In the genomic region with DNA sequence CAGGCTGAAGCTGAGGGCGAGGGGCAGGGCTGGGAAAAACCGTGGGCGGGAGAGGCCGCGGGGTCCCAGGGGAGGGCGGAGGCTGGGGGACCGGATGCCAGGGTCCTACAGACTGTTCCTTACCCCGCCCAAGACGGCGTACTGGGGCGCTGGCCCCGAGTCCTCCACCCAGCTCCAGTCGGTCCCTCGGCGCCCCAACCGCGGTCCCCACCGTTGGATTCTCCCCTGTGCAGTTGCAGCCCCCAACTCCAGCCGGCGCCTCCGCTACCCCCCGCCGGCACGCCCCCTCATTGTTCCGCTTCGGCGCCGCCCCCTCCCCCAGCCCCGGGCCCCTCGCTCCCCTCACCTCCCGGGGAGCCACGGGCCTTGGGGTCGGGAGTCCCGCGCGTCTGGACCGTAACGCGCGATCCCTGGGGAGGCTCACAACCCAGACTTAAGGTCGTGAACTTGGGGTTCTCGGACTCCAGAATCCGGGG, we compare ENCODE assay signal across 7 mouse cellular contexts. TPM values are rescaled to one million over a fixed set of nuclear protein-coding genes. Genes with fewer than 3 reads are reported as not detected.
A peak's percentile ranks its signal among the peaks of the same experiment; 100 is the strongest.
DNase-seq lines count a peak whose midpoint lies in the region; ATAC-seq and TF ChIP-seq lines count a peak whose summit lies in the region.

No protein-coding gene starts in this region.

- no peak for TF ChIP-seq EP300 in heart, postnatal 0 days (IDR thresholded peaks at IDR 0.05; ENCODE audit: low read depth)

- no peak for ATAC-seq in embryonic facial prominence, embryonic 14.5 days (ENCODE audit: low read depth)
- no peak for ATAC-seq in heart, postnatal 0 days (ENCODE audit: insufficient read depth, low read depth)
- ATAC-seq in stomach, embryonic 14.5 days (ENCODE audit: insufficient number of reproducible peaks, insufficient read depth, low FRiP score, low read depth), result 0 out of 2 replicates have a peak, but pooled peaks have one; percentile 2

- H3K4me2 ChIP-seq in embryonic facial prominence, embryonic 14.5 days (ENCODE audit: low read depth, low read length), result peak overlapping the region; percentile 94
- H3K4me2 ChIP-seq in heart, postnatal 0 days (ENCODE audit: low read depth, low read length), result peak overlapping the region; percentile 85
- H3K4me2 ChIP-seq in stomach, embryonic 14.5 days (replicated peaks; ENCODE audit: low read depth, low read length), result peak overlapping the region; percentile 91

- WGBS in embryonic facial prominence, embryonic 14.5 days, result under 1% methylated on average over 23 of the region's 43 CpGs
- 0% methylated on average over 30 of the region's 43 CpGs for WGBS in heart, postnatal 0 days
- WGBS in midbrain, embryonic 10.5 days, result under 1% methylated on average over 43 of the region's 43 CpGs
- under 1% methylated on average over 38 of the region's 43 CpGs for WGBS in stomach, embryonic 14.5 days

- peaks cover 20% of the 10 kb centered on the region for H3K4me1 ChIP-seq in embryonic facial prominence, embryonic 14.5 days (ENCODE audit: control insufficient read depth, insufficient read depth, low read length)
- H3K4me1 ChIP-seq in heart, postnatal 0 days (ENCODE audit: control insufficient read depth, insufficient read depth), result peaks cover 23% of the 10 kb centered on the region
- peaks cover 52% of the 10 kb centered on the region for H3K4me1 ChIP-seq in midbrain, embryonic 10.5 days
- peaks cover 22% of the 10 kb centered on the region for H3K4me1 ChIP-seq in stomach, embryonic 14.5 days (ENCODE audit: control insufficient read depth, insufficient read depth, low read length)

- no peak for TF ChIP-seq CTCF in heart, postnatal 0 days (IDR thresholded peaks at IDR 0.05; ENCODE audit: low read depth)

- H3K27ac ChIP-seq in embryonic facial prominence, embryonic 14.5 days (replicated peaks; ENCODE audit: low read depth, low read length), result peak overlapping the region; percentile 98
- H3K27ac ChIP-seq in heart, postnatal 0 days (ENCODE audit: low read depth), result peak overlapping the region; percentile 83
- peak overlapping the region; percentile 94 for H3K27ac ChIP-seq in midbrain, embryonic 10.5 days (replicated peaks)
- peak overlapping the region; percentile 94 for H3K27ac ChIP-seq in stomach, embryonic 14.5 days (ENCODE audit: low read length)

- H3K27me3 ChIP-seq in embryonic facial prominence, embryonic 14.5 days (replicated peaks; ENCODE audit: control insufficient read depth, insufficient read depth, low read length), result no peaks in the 10 kb centered on the region
- no peaks in the 10 kb centered on the region for H3K27me3 ChIP-seq in heart, postnatal 0 days (ENCODE audit: control insufficient read depth, insufficient read depth, low read length)
- no peaks in the 10 kb centered on the region for H3K27me3 ChIP-seq in midbrain, embryonic 10.5 days (ENCODE audit: low read depth, poor library complexity, severe bottlenecking)
- H3K27me3 ChIP-seq in stomach, embryonic 14.5 days (ENCODE audit: control insufficient read depth, insufficient read depth, low read length), result no peaks in the 10 kb centered on the region

- H3K4me3 ChIP-seq in embryonic facial prominence, embryonic 14.5 days (ENCODE audit: low read depth, low read length), result peak overlapping the region; percentile 76
- peak overlapping the region; percentile 83 for H3K4me3 ChIP-seq in heart, postnatal 0 days (ENCODE audit: low read depth, low read length)
- peak overlapping the region; percentile 90 for H3K4me3 ChIP-seq in midbrain, embryonic 10.5 days
- peak overlapping the region; percentile 92 for H3K4me3 ChIP-seq in stomach, embryonic 14.5 days (ENCODE audit: low read depth, low read length)

- DNase-seq in ZHBTc4 (ENCODE audit: low read depth, low spot score), result peak; percentile 21
- DNase-seq in embryonic facial prominence, embryonic 14.5 days (ENCODE audit: low spot score), result peak; percentile 78
- peak; percentile 53 for DNase-seq in heart, postnatal 0 days (ENCODE audit: low spot score)
- peak; percentile 66 to 75 for DNase-seq in kidney, postnatal 36 days
- DNase-seq in midbrain, embryonic 10.5 days (ENCODE audit: low spot score), result peak; percentile 71
- DNase-seq in left cerebral cortex, postnatal 25 days (ENCODE audit: low spot score in 2 of 2), result no peak

- peak overlapping the region; percentile 85 for H3K9ac ChIP-seq in embryonic facial prominence, embryonic 14.5 days (ENCODE audit: low read depth, low read length)
- peak overlapping the region; percentile 93 for H3K9ac ChIP-seq in heart, postnatal 0 days (replicated peaks; ENCODE audit: low read depth, low read length)
- peak overlapping the region; percentile 93 for H3K9ac ChIP-seq in stomach, embryonic 14.5 days (replicated peaks; ENCODE audit: low read depth, low read length)

- intact Hi-C loops in left cerebral cortex, postnatal 25 days (cut with DNase I), result no loop called here

- no peaks in the 10 kb centered on the region for H3K9me3 ChIP-seq in embryonic facial prominence, embryonic 14.5 days (ENCODE audit: control insufficient read depth, low read length)
- no peaks in the 10 kb centered on the region for H3K9me3 ChIP-seq in heart, postnatal 0 days (replicated peaks; ENCODE audit: control insufficient read depth, low read length)
- H3K9me3 ChIP-seq in midbrain, embryonic 10.5 days (replicated peaks), result no peaks in the 10 kb centered on the region
- H3K9me3 ChIP-seq in stomach, embryonic 14.5 days (ENCODE audit: control insufficient read depth, low read depth, low read length), result no peaks in the 10 kb centered on the region

- peaks cover 39% of the 10 kb centered on the region for H3K36me3 ChIP-seq in embryonic facial prominence, embryonic 14.5 days (ENCODE audit: control insufficient read depth, insufficient read depth, low read length)
- H3K36me3 ChIP-seq in heart, postnatal 0 days (replicated peaks; ENCODE audit: control insufficient read depth, insufficient read depth, low read length), result peaks cover 35% of the 10 kb centered on the region
- H3K36me3 ChIP-seq in midbrain, embryonic 10.5 days, result peaks cover 41% of the 10 kb centered on the region
- H3K36me3 ChIP-seq in stomach, embryonic 14.5 days (ENCODE audit: control insufficient read depth, insufficient read depth, low read length), result peaks cover 28% of the 10 kb centered on the region

RNA-seq across cellular contexts. Expression of a gene that starts 0.8 kb away (rescaled TPM):
- 41.1 and 51.3 TPM in 2 replicates for polyA plus RNA-seq in embryonic facial prominence, embryonic 14.5 days (2014; fragmentation: Nextera tagmentation; extraction: Ambion mirVana)
- 23.5 and 41.7 TPM in 2 replicates for total RNA-seq in heart, postnatal 0 days (2014; rRNA removed; ENCODE audit: low replicate concordance)
- 11.8 and 13.7 TPM in 2 replicates for polyA plus RNA-seq in heart, postnatal 0 days (2015; fragmentation: Nextera tagmentation; extraction: Ambion mirVana)
- 69.7 and 82.9 TPM in 2 replicates for polyA plus RNA-seq in midbrain, embryonic 10.5 days (2016; fragmentation: Nextera tagmentation; extraction: Ambion mirVana)
- polyA plus RNA-seq in stomach, embryonic 14.5 days (2014; fragmentation: Nextera tagmentation; extraction: Ambion mirVana), result 63.4 and 70.7 TPM in 2 replicates
- total RNA-seq in left cerebral cortex, postnatal 25 days (2021), result 1 to 10 TPM; 5.0 to 6.7 TPM

RNA-seq across cellular contexts. Expression of a gene that starts 8.5 kb away (rescaled TPM):
- polyA plus RNA-seq in embryonic facial prominence, embryonic 14.5 days (2014; fragmentation: Nextera tagmentation; extraction: Ambion mirVana), result 13.5 and 14.4 TPM in 2 replicates
- total RNA-seq in heart, postnatal 0 days (2014; rRNA removed; ENCODE audit: low replicate concordance), result 10.8 and 19.2 TPM in 2 replicates
- 12.5 and 13.6 TPM in 2 replicates for polyA plus RNA-seq in heart, postnatal 0 days (2015; fragmentation: Nextera tagmentation; extraction: Ambion mirVana)
- 4.6 and 5.1 TPM in 2 replicates for polyA plus RNA-seq in midbrain, embryonic 10.5 days (2016; fragmentation: Nextera tagmentation; extraction: Ambion mirVana)
- 15.5 and 17.6 TPM in 2 replicates for polyA plus RNA-seq in stomach, embryonic 14.5 days (2014; fragmentation: Nextera tagmentation; extraction: Ambion mirVana)
- 1 to 10 TPM; 2.2 to 2.9 TPM for total RNA-seq in left cerebral cortex, postnatal 25 days (2021)

RNA-seq across cellular contexts. Expression of a gene that starts 21.0 kb away (rescaled TPM):
- polyA plus RNA-seq in embryonic facial prominence, embryonic 14.5 days (2014; fragmentation: Nextera tagmentation; extraction: Ambion mirVana), result 44.1 and 48.2 TPM in 2 replicates
- 42.1 and 51.4 TPM in 2 replicates for total RNA-seq in heart, postnatal 0 days (2014; rRNA removed; ENCODE audit: low replicate concordance)
- 44.1 and 45.8 TPM in 2 replicates for polyA plus RNA-seq in heart, postnatal 0 days (2015; fragmentation: Nextera tagmentation; extraction: Ambion mirVana)
- polyA plus RNA-seq in midbrain, embryonic 10.5 days (2016; fragmentation: Nextera tagmentation; extraction: Ambion mirVana), result 58.9 and 61.0 TPM in 2 replicates
- polyA plus RNA-seq in stomach, embryonic 14.5 days (2014; fragmentation: Nextera tagmentation; extraction: Ambion mirVana), result 47.1 and 51.1 TPM in 2 replicates
- total RNA-seq in left cerebral cortex, postnatal 25 days (2021), result 10 to 100 TPM; 19.0 to 22.2 TPM

RNA-seq across cellular contexts. Expression of a gene that starts 21.1 kb away (rescaled TPM):
- 1,196 and 1,252 TPM in 2 replicates for polyA plus RNA-seq in embryonic facial prominence, embryonic 14.5 days (2014; fragmentation: Nextera tagmentation; extraction: Ambion mirVana)
- total RNA-seq in heart, postnatal 0 days (2014; rRNA removed; ENCODE audit: low replicate concordance), result 145 and 161 TPM in 2 replicates
- 481 and 513 TPM in 2 replicates for polyA plus RNA-seq in heart, postnatal 0 days (2015; fragmentation: Nextera tagmentation; extraction: Ambion mirVana)
- polyA plus RNA-seq in midbrain, embryonic 10.5 days (2016; fragmentation: Nextera tagmentation; extraction: Ambion mirVana), result 726 and 912 TPM in 2 replicates
- 1,258 and 1,269 TPM in 2 replicates for polyA plus RNA-seq in stomach, embryonic 14.5 days (2014; fragmentation: Nextera tagmentation; extraction: Ambion mirVana)
- total RNA-seq in left cerebral cortex, postnatal 25 days (2021), result 100 to 1,000 TPM; 438 to 443 TPM

RNA-seq across cellular contexts. Expression of a gene that starts 21.2 kb away (rescaled TPM):
- polyA plus RNA-seq in embryonic facial prominence, embryonic 14.5 days (2014; fragmentation: Nextera tagmentation; extraction: Ambion mirVana), result 52.1 and 54.1 TPM in 2 replicates
- 29.8 and 66.1 TPM in 2 replicates for total RNA-seq in heart, postnatal 0 days (2014; rRNA removed; ENCODE audit: low replicate concordance)
- 54.2 and 56.5 TPM in 2 replicates for polyA plus RNA-seq in heart, postnatal 0 days (2015; fragmentation: Nextera tagmentation; extraction: Ambion mirVana)
- polyA plus RNA-seq in midbrain, embryonic 10.5 days (2016; fragmentation: Nextera tagmentation; extraction: Ambion mirVana), result 89.8 and 90.8 TPM in 2 replicates
- 67.3 and 73.2 TPM in 2 replicates for polyA plus RNA-seq in stomach, embryonic 14.5 days (2014; fragmentation: Nextera tagmentation; extraction: Ambion mirVana)
- 10 to 100 TPM; 62.4 to 64.0 TPM for total RNA-seq in left cerebral cortex, postnatal 25 days (2021)

Comparison
In these comparisons a context has a peak if more than half of its experiments do, and no peak if none do; other contexts are left out.
1. DNase-seq: peak in ZHBTc4 (single experiment), embryonic facial prominence, embryonic 14.5 days (single experiment), heart, postnatal 0 days (single experiment), kidney, postnatal 36 days (2 of 2) and midbrain, embryonic 10.5 days (single experiment); none in left cerebral cortex, postnatal 25 days (0 of 2).
2. Peak in every context shown above with its lines, with median percentiles within 50 percentile points of each other: H3K27ac ChIP-seq, H3K4me2 ChIP-seq, H3K4me3 ChIP-seq and H3K9ac ChIP-seq.